Mouse (Mus musculus) MEL (cell line): Measurements from ENCODE around the gene Abt1. TPM values are rescaled to one million over a fixed set of nuclear protein-coding genes. Genes with fewer than 3 reads are reported as not detected.

ENCODE experiments used
- DNase-seq: peaks from one replicate; pipeline ENCODE4 v3.0.0; 2011; ENCODE audit warnings: low read depth, low spot score
- H3K27ac ChIP-seq: 2 replicates; pipeline ENCODE4 v1.5.1; 2012; ENCODE audit warnings: low read depth, mild to moderate bottlenecking, control low read depth, low read length, moderate library complexity; ENCODE audit not compliant: control insufficient read depth
- H3K27me3 ChIP-seq, 2 experiments: fragments of 150-350 bp in 1 of 2; sonication (generic) in 1 of 2; 2 replicates each; pipeline ENCODE4 v1.6.1; 2012; ENCODE audit warnings: low read length in 2 of 2, mild to moderate bottlenecking in 2 of 2, improper control_type of control experiment in 1 of 2, moderate library complexity in 1 of 2; ENCODE audit not compliant: insufficient read depth in 2 of 2, control insufficient read depth in 1 of 2
- H3K36me3 ChIP-seq, 2 experiments: 2 replicates each; pipeline ENCODE4 v1.6.1; 2012 to 2014; ENCODE audit warnings: low read length in 2 of 2, improper control_type of control experiment in 1 of 2, inconsistent platforms in 1 of 2, mild to moderate bottlenecking in 1 of 2; ENCODE audit not compliant: insufficient read depth in 2 of 2, control insufficient read depth in 1 of 2
- H3K4me1 ChIP-seq, 2 experiments: fragments of 150-350 bp in 1 of 2; sonication (generic) in 1 of 2; 2 replicates each; pipeline ENCODE4 v1.6.1; 2012; ENCODE audit warnings: low read length in 2 of 2, improper control_type of control experiment in 1 of 2, mild to moderate bottlenecking in 1 of 2; ENCODE audit not compliant: insufficient read depth in 2 of 2, control insufficient read depth in 1 of 2
- H3K4me3 ChIP-seq, 2 experiments: fragments of 150-350 bp in 1 of 2; sonication (generic) in 1 of 2; 2 replicates each; pipeline ENCODE4 v1.5.1; 2012; ENCODE audit warnings: low read depth in 2 of 2, low read length in 2 of 2, mild to moderate bottlenecking in 2 of 2, moderate library complexity in 2 of 2, control low read depth in 1 of 2, improper control_type of control experiment in 1 of 2; ENCODE audit not compliant: control insufficient read depth in 1 of 2, insufficient read depth in 1 of 2
- H3K79me2 ChIP-seq: 2 replicates; pipeline ENCODE4 v1.6.1; 2012; ENCODE audit warnings: mild to moderate bottlenecking, low read length, moderate library complexity; ENCODE audit not compliant: control insufficient read depth, poor library complexity, insufficient read depth
- H3K9ac ChIP-seq: 2 replicates; pipeline ENCODE4 v1.6.1; 2012; ENCODE audit warnings: low read depth, mild to moderate bottlenecking, control low read depth, low read length, moderate library complexity; ENCODE audit not compliant: control insufficient read depth, poor library complexity, severe bottlenecking
- H3K9me3 ChIP-seq: fragments of 150-350 bp; sonication (generic); replicated peaks from 2 replicates; pipeline ENCODE4 v1.6.1; 2012; ENCODE audit warnings: mild to moderate bottlenecking, low read length, improper control_type of control experiment, moderate library complexity; ENCODE audit not compliant: insufficient read depth
- CTCF ChIP-seq, 3 experiments: IDR thresholded peaks in 2 of 3; conservative IDR thresholded peaks in 1 of 3; 2 replicates each; pipeline ENCODE4 v1.5.1; 2011 to 2012; ENCODE audit warnings: low read length in 3 of 3, low read depth in 2 of 3, mild to moderate bottlenecking in 2 of 3, improper control_type of control experiment in 1 of 3, inconsistent platforms in 1 of 3, mixed read lengths in 1 of 3, moderate library complexity in 1 of 3; ENCODE audit not compliant: control insufficient read depth in 1 of 3, insufficient read depth in 1 of 3, poor library complexity in 1 of 3, severe bottlenecking in 1 of 3
- E2F4 ChIP-seq: IDR thresholded peaks from 2 replicates; pipeline ENCODE4 v1.6.1; 2011; ENCODE audit warnings: low read depth, low read length, improper control_type of control experiment, borderline replicate concordance
- ELF1 ChIP-seq: IDR thresholded peaks from 2 replicates; pipeline ENCODE4 v1.6.1; 2014; ENCODE audit warnings: low read depth, mild to moderate bottlenecking, inconsistent platforms, low read length, improper control_type of control experiment, moderate library complexity
- EP300 ChIP-seq, 2 experiments: IDR thresholded peaks; 2 replicates each; pipeline ENCODE4 v1.6.1; 2011; ENCODE audit warnings: improper control_type of control experiment in 2 of 2, low read length in 2 of 2, low read depth in 1 of 2, mild to moderate bottlenecking in 1 of 2
- ETS1 ChIP-seq: IDR thresholded peaks from 2 replicates; pipeline ENCODE4 v1.6.1; 2012; ENCODE audit warnings: low read depth, mild to moderate bottlenecking, inconsistent platforms, low read length, improper control_type of control experiment, moderate library complexity
- GABPA ChIP-seq: IDR thresholded peaks from 2 replicates; pipeline ENCODE4 v1.6.1; 2012; ENCODE audit warnings: low read depth, mild to moderate bottlenecking, inconsistent platforms, low read length, improper control_type of control experiment, moderate library complexity
- HCFC1 ChIP-seq: IDR thresholded peaks from 2 replicates; pipeline ENCODE4 v1.6.1; 2012; ENCODE audit warnings: low read depth, mild to moderate bottlenecking, inconsistent platforms, low read length, improper control_type of control experiment, moderate library complexity
- JUND ChIP-seq: IDR thresholded peaks from 2 replicates; pipeline ENCODE4 v1.6.1; 2011; ENCODE audit warnings: low read depth, mild to moderate bottlenecking, improper control_type of control experiment, low read length
- KAT2A ChIP-seq: conservative IDR thresholded peaks from 2 replicates; pipeline ENCODE4 v1.6.1; 2012; ENCODE audit warnings: low read depth, low read length, improper control_type of control experiment, inconsistent platforms
- MAFK ChIP-seq: IDR thresholded peaks from 2 replicates; pipeline ENCODE4 v1.6.1; 2011; ENCODE audit warnings: low read depth, mild to moderate bottlenecking, low read length, improper control_type of control experiment, borderline replicate concordance
- MAZ ChIP-seq: IDR thresholded peaks from 2 replicates; pipeline ENCODE4 v1.6.1; 2012; ENCODE audit warnings: low read depth, mild to moderate bottlenecking, inconsistent platforms, low read length, improper control_type of control experiment
- MEF2A ChIP-seq: IDR thresholded peaks from 2 replicates; pipeline ENCODE4 v1.6.1; 2014; ENCODE audit warnings: low read depth, mild to moderate bottlenecking, inconsistent platforms, low read length, improper control_type of control experiment; ENCODE audit not compliant: poor library complexity, insufficient replicate concordance, severe bottlenecking; ENCODE audit errors: extremely low read depth
- MYB ChIP-seq: IDR thresholded peaks from 2 replicates; pipeline ENCODE4 v1.6.1; 2011; ENCODE audit warnings: mild to moderate bottlenecking, low read depth, low read length, improper control_type of control experiment
- MYC ChIP-seq: IDR thresholded peaks from 2 replicates; pipeline ENCODE4 v1.6.1; 2011; ENCODE audit warnings: low read depth, mild to moderate bottlenecking, low read length, improper control_type of control experiment, moderate library complexity
- NELFE ChIP-seq: IDR thresholded peaks from 2 replicates; pipeline ENCODE4 v1.6.1; 2011; ENCODE audit warnings: low read depth, low read length, improper control_type of control experiment
- NRF1 ChIP-seq: IDR thresholded peaks from 2 replicates; pipeline ENCODE4 v1.6.1; 2014; ENCODE audit warnings: low read depth, mild to moderate bottlenecking, inconsistent platforms, low read length, improper control_type of control experiment, moderate library complexity; ENCODE audit not compliant: poor library complexity, insufficient read depth, severe bottlenecking
- POLR2AphosphoS5 ChIP-seq: IDR thresholded peaks from 2 replicates; pipeline ENCODE4 v1.6.1; 2012; ENCODE audit warnings: low read depth, borderline replicate concordance, mild to moderate bottlenecking, inconsistent platforms, low read length, moderate library complexity, mixed read lengths
- RAD21 ChIP-seq: IDR thresholded peaks from 2 replicates; pipeline ENCODE4 v1.6.1; 2011; ENCODE audit warnings: mild to moderate bottlenecking, low read depth, low read length, improper control_type of control experiment
- SIN3A ChIP-seq: IDR thresholded peaks from 2 replicates; pipeline ENCODE4 v1.6.1; 2012; ENCODE audit warnings: low read length, improper control_type of control experiment, inconsistent platforms
- SMC3 ChIP-seq: IDR thresholded peaks from 2 replicates; pipeline ENCODE4 v1.6.1; 2011; ENCODE audit warnings: low read depth, low read length, improper control_type of control experiment
- TAL1 ChIP-seq: IDR thresholded peaks from 2 replicates; pipeline ENCODE4 v1.6.1; 2012; ENCODE audit warnings: mild to moderate bottlenecking, inconsistent platforms, low read length, moderate library complexity, mixed read lengths
- TCF12 ChIP-seq: IDR thresholded peaks from 2 replicates; pipeline ENCODE4 v1.6.1; 2014; ENCODE audit warnings: low read depth, mild to moderate bottlenecking, inconsistent platforms, low read length, improper control_type of control experiment, moderate library complexity
- USF1 ChIP-seq: IDR thresholded peaks from 2 replicates; pipeline ENCODE4 v1.6.1; 2014; ENCODE audit warnings: low read depth, mild to moderate bottlenecking, inconsistent platforms, low read length, improper control_type of control experiment, moderate library complexity
- USF2 ChIP-seq, 2 experiments: IDR thresholded peaks; 2 replicates each; pipeline ENCODE4 v1.6.1; 2011 to 2012; ENCODE audit warnings: improper control_type of control experiment in 2 of 2, low read length in 2 of 2, borderline replicate concordance in 1 of 2, inconsistent platforms in 1 of 2, low read depth in 1 of 2, mild to moderate bottlenecking in 1 of 2; ENCODE audit not compliant: insufficient read depth in 1 of 2
- ZC3H11A ChIP-seq: IDR thresholded peaks from 2 replicates; pipeline ENCODE4 v1.6.1; 2012; ENCODE audit warnings: low read depth, mild to moderate bottlenecking, inconsistent platforms, low read length, improper control_type of control experiment
- ZMIZ1 ChIP-seq: IDR thresholded peaks from 2 replicates; pipeline ENCODE4 v1.6.1; 2012; ENCODE audit warnings: low read depth, mild to moderate bottlenecking, inconsistent platforms, low read length, improper control_type of control experiment, moderate library complexity
- polyA plus RNA-seq, 2 experiments: library from polyadenylated mRNA; stranded (reverse) in 1 of 2; unstranded in 1 of 2; fragments of >175 nt in 1 of 2; fragments of >200 nt in 1 of 2; gene quantifications; 2 replicates each; pipeline versions ENCODE4 v1.2.1 to v1.2.4; 2012; ENCODE audit warnings: low replicate concordance in 2 of 2, low read depth in 1 of 2; ENCODE audit not compliant: insufficient read length in 2 of 2, insufficient read depth in 1 of 2, missing spikeins in 1 of 2
- total RNA-seq: library from RNA; depleted of rRNA; stranded (reverse); fragments of 300-350 nt; gene quantifications from 2 replicates; pipeline ENCODE4 v1.2.3, GENCODE M21; 2012

Abt1 gene
- total and polyA plus RNA-seq, 3 experiments: 14.2 to 16.2 TPM; not detected in 1

- TF ChIP-seq USF1 (peak; percentile 76), TCF12 (no peak), ZMIZ1 (no peak), TAL1 (no peak), SMC3 (no peak), EP300 (IDR thresholded peaks at IDR 0.05; ENCODE audit: low read depth in 1 of 2, low read length in 2 of 2) (no peak; a peak in 1 of 4 replicates), MEF2A (no peak), RAD21 (no peak), MYB (no peak), GABPA (no peak), ETS1 (0 out of 2 replicates have a peak, but pooled peaks have one; percentile 13), NRF1 (peak; percentile 59), JUND (no peak)
Measured at GRCm38 (mm10) chr13:23370075-23370474, 53.6 kb downstream of the Abt1 start (continued).

- Histone ChIP-seq H3K27me3 (0 out of 4 replicates have a peak, but pooled peaks cover 0 to 2% of the 10 kb centered on the region in 2 experiments), H3K79me2 (peaks cover 30% of the 10 kb centered on the region), H3K9me3 (no peaks in the 10 kb centered on the region), H3K4me3 (peak overlapping the region; percentile 81 to 97), H3K36me3 (peaks cover 4 to 33% of the 10 kb centered on the region in 2 experiments; a peak in 3 of 4 replicates), H3K9ac (peak overlapping the region; percentile 81), H3K4me1 (peaks cover 0 to 10% of the 10 kb centered on the region in 2 experiments; a peak in 3 of 4 replicates), H3K27ac (peak overlapping the region; percentile 88)
- TF ChIP-seq SIN3A: 0 out of 2 replicates have a peak, but pooled peaks have one; percentile 47
- TF ChIP-seq JUND: no peak
- no peak for DNase-seq
Measured at GRCm38 (mm10) chr13:23369421-23369765, 54.3 kb downstream of the Abt1 start.

- H3K4me3 ChIP-seq: peak within 1 kb of the TSS; percentile 81 to 97
- peaks cover 0 to 10% of the 10 kb centered on the region in 2 experiments; a peak in 3 of 4 replicates for H3K4me1 ChIP-seq
- peak; percentile 98 for DNase-seq
- TF ChIP-seq CTCF (IDR thresholded peaks at IDR 0.05 in 2 of 3, conservative IDR thresholded peaks at IDR 0.05 in 1 of 3; ENCODE audit: control insufficient read depth in 1 of 3, insufficient read depth in 1 of 3, low read depth in 2 of 3, low read length in 3 of 3, poor library complexity in 1 of 3, severe bottlenecking in 1 of 3): no peak
- TF ChIP-seq ZC3H11A: no peak
- TF ChIP-seq NELFE: peak; percentile 89
- TF ChIP-seq USF1: no peak
- peak; percentile 42; the same call in 1 of the 2 replicates for TF ChIP-seq KAT2A
- TF ChIP-seq POLR2AphosphoS5: no peak
- no peak for TF ChIP-seq MAFK
- TF ChIP-seq E2F4: no peak
- TF ChIP-seq NRF1: peak; percentile 83
- TF ChIP-seq USF2 (IDR thresholded peaks at IDR 0.05; ENCODE audit: borderline replicate concordance in 1 of 2, insufficient read depth in 1 of 2, low read depth in 1 of 2, low read length in 2 of 2): no peak
- TF ChIP-seq ELF1: peak; percentile 71
- TF ChIP-seq MYC: peak; percentile 68
- peak; percentile 66; the same call in 1 of the 2 replicates for TF ChIP-seq HCFC1
- TF ChIP-seq JUND: no peak
- TF ChIP-seq SIN3A: peak; percentile 80
- TF ChIP-seq MAZ: peak; percentile 44; the same call in 1 of the 2 replicates
- no peak for TF ChIP-seq MYB
Measured at GRCm38 (mm10) chr13:23368583-23369420, 54.9 kb downstream of the Abt1 start, which contains the start of gene Zfp322a. Gene Zfp322a (minus strand): TSS chr13:23369208.

More at GRCm38 (mm10) chr13:23368583-23369420, 54.9 kb downstream of the Abt1 start, which contains the start of gene Zfp322a:
- H3K27me3 ChIP-seq: 0 out of 4 replicates have a peak, but pooled peaks cover 0 to 2% of the 10 kb centered on the region in 2 experiments
- peak within 1 kb of the TSS; percentile 88 for H3K27ac ChIP-seq
- H3K9ac ChIP-seq: peak within 1 kb of the TSS; percentile 95
- H3K36me3 ChIP-seq: peaks cover 4 to 33% of the 10 kb centered on the region in 2 experiments; a peak in 3 of 4 replicates
- H3K9me3 ChIP-seq: no peaks in the 10 kb centered on the region
- H3K79me2 ChIP-seq: peaks cover 32% of the 10 kb centered on the region
